Mouse (Mus musculus) bone marrow, adult 2 months (tissue): ENCODE measurements around the gene Rab3c. TPM values are rescaled to one million over a fixed set of nuclear protein-coding genes. Genes with fewer than 3 reads are reported as not detected.

Source experiments
- H3K27ac ChIP-seq: fragments of 200-500 bp; 2 replicates; pipeline ENCODE4 v1.5.1; 2012; ENCODE audit warnings: low read depth, mild to moderate bottlenecking, control low read depth, inconsistent platforms, low read length; ENCODE audit not compliant: control insufficient read depth, poor library complexity, insufficient read depth
- H3K4me1 ChIP-seq: fragments of 200-500 bp; 2 replicates; pipeline ENCODE4 v1.6.1; 2011; ENCODE audit warnings: low read length; ENCODE audit not compliant: control insufficient read depth, insufficient read depth
- H3K4me3 ChIP-seq: fragments of 200-500 bp; replicated peaks from 2 replicates; pipeline ENCODE3; 2011; ENCODE audit warnings: mild to moderate bottlenecking, low read depth, low read length, control low read depth; ENCODE audit not compliant: control insufficient read depth
- CTCF ChIP-seq: fragments of 200-500 bp; IDR thresholded peaks from 2 replicates; pipeline ENCODE4 v1.5.1; 2011; ENCODE audit warnings: low read length, control low read depth; ENCODE audit not compliant: control insufficient read depth, insufficient read depth
- POLR2A ChIP-seq: fragments of 200-500 bp; IDR thresholded peaks from 2 replicates; pipeline ENCODE4 v1.6.1; 2011; ENCODE audit warnings: low read depth, mild to moderate bottlenecking, control low read depth, low read length, borderline replicate concordance; ENCODE audit not compliant: control insufficient read depth
- whole genome bisulfite sequencing: fragments of 180-500 bp; shearing (Covaris S2); methylation state at CpG from one replicate; pipeline ENCODE4 v1.1.7; 2018; 5-methylcytosine and 5-hydroxymethylcytosine counted together
- polyA plus RNA-seq: library from polyadenylated mRNA; stranded (reverse); fragments of >200 nt; gene quantifications from 2 replicates; pipeline ENCODE4 v1.2.4, GENCODE M21; 2011; ENCODE audit warnings: low replicate concordance; ENCODE audit not compliant: missing spikeins, insufficient read depth, insufficient read length

Gene Rab3c
- polyA plus RNA-seq, 1 experiment, result 1.7 TPM

GRCm38 (mm10) chr13:110012029-110012428 is 268.8 kb downstream of the Rab3c start:
- TF ChIP-seq POLR2A (no peak), CTCF (no peak)
- 81% methylated on average over 4 of the region's 4 CpGs for WGBS
- no peak overlapping the region for H3K4me3 ChIP-seq
- H3K27ac ChIP-seq, result no peak overlapping the region
- H3K4me1 ChIP-seq, result no peaks in the 10 kb centered on the region

- Histone ChIP-seq H3K27ac (no peak overlapping the region), H3K4me3 (no peak overlapping the region), H3K4me1 (no peaks in the 10 kb centered on the region)
- WGBS, result 80% methylated on average over 6 of the region's 6 CpGs
- TF ChIP-seq POLR2A, result no peak
- TF ChIP-seq CTCF, result no peak
Measured at GRCm38 (mm10) chr13:110010876-110011275, 269.9 kb downstream of the Rab3c start.

GRCm38 (mm10) chr13:110008539-110008938 is 272.3 kb downstream of the Rab3c start:
- H3K4me3 ChIP-seq, result no peak overlapping the region
- no peaks in the 10 kb centered on the region for H3K4me1 ChIP-seq
- no peak overlapping the region for H3K27ac ChIP-seq
- WGBS, result 81% methylated on average over 8 of the region's 8 CpGs
- TF ChIP-seq POLR2A (no peak), CTCF (no peak)

DNA sequence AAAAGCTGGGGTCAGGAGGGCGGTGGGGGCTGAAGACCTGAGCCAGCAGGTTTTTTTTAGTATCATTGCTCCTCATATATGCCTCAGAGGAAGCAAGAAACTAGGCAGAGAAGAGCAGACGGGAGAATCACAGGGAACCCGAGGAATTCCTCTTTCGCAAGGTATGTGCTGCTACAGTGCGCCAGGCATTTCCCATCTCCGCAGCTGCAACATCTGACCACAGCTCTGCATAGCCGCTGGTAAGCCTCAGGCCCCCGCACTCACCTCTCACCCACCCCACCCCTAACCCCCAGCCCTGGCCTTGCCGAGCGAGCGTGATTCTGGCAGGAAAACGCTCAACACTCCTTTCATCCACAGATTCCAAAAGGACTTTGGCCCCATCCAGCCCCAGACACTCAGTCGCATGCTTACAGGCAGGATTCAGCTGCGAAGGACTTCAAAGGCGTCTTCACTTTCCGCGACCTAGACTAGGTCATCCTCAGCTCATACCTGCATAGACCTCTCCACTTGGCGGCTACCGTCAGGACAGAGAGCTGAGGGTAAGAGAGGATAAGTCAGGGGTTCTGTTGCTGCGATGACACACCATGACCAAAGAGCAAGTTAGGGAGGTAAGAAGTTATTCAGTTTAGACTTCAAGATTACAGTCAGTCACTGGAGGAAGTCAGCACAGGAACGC is 274.6 kb downstream of the Rab3c start:
- TF ChIP-seq POLR2A, result no peak
- TF ChIP-seq CTCF, result no peak
- H3K4me1 ChIP-seq, result no peaks in the 10 kb centered on the region
- H3K27ac ChIP-seq, result no peak overlapping the region
- no peak overlapping the region for H3K4me3 ChIP-seq
- WGBS, result 51% methylated on average over 21 of the region's 21 CpGs

Other genes starting within 250 kb of the Rab3c start
- gene Gapt, start 76.2 kb upstream of the Rab3c start, polyA plus RNA-seq, result 1.8 and 8.2 TPM in 2 replicates
- 3.4 and 14.4 TPM in 2 replicates for gene Plk2, start 114.0 kb upstream of the Rab3c start, polyA plus RNA-seq